Mouse (Mus musculus): ENCODE results near the gene Guk1.

Gene Guk1

GRCm38 (mm10) chr11:59210020-59210419, 18.0 kb upstream of the Guk1 start:
- DNase-seq (ENCODE audit: low read depth) = no peak

- DNase-seq (ENCODE audit: low read depth) = no peak
These were observed 17.6 kb upstream of the Guk1 start for GRCm38 (mm10) chr11:59209580-59209979.

- DNase-seq (ENCODE audit: low read depth) = peak; percentile 81
These were observed 17.0 kb upstream of the Guk1 start for GRCm38 (mm10) chr11:59209003-59209441.

- DNase-seq (ENCODE audit: low read depth) = peak; percentile 98
These were observed 16.3 kb upstream of the Guk1 start, which contains the start of gene 2310033P09Rik for GRCm38 (mm10) chr11:59208153-59208831. 2310033P09Rik (plus strand) TSS chr11:59208321.

GRCm38 (mm10) chr11:59202081-59202995, 10.3 kb upstream of the Guk1 start, which contains the start of gene Mrpl55:
Mrpl55 (plus strand) TSS chr11:59202486.
- peak; percentile 97 for DNase-seq (ENCODE audit: low read depth)

- no peak for DNase-seq (ENCODE audit: low read depth)
These were observed 9.4 kb upstream of the Guk1 start for GRCm38 (mm10) chr11:59201216-59202002.

GRCm38 (mm10) chr11:59196230-59196629, 4.2 kb upstream of the Guk1 start:
- no peak for DNase-seq (ENCODE audit: low read depth)

- peak; percentile 95 for DNase-seq (ENCODE audit: low read depth)
These were observed 567 bp downstream of the Guk1 start for GRCm38 (mm10) chr11:59191231-59192058.

- DNase-seq (ENCODE audit: low read depth) = no peak
These were observed 4.3 kb downstream of the Guk1 start for GRCm38 (mm10) chr11:59187706-59188105.

- no peak for DNase-seq (ENCODE audit: low read depth)
These were observed 6.5 kb downstream of the Guk1 start for GRCm38 (mm10) chr11:59185490-59185889.

- DNase-seq (ENCODE audit: low read depth) = peak; percentile 55
These were observed 8.2 kb downstream of the Guk1 start for GRCm38 (mm10) chr11:59183821-59184220.

- DNase-seq (ENCODE audit: low read depth) = no peak
These were observed 9.1 kb downstream of the Guk1 start, which contains the start of gene Gjc2 for GRCm38 (mm10) chr11:59182864-59183331. Gjc2 (minus strand) TSS chr11:59183213.

GRCm38 (mm10) chr11:59176921-59177320, 15.1 kb downstream of the Guk1 start:
- DNase-seq (ENCODE audit: low read depth) = no peak

GRCm38 (mm10) chr11:59176475-59176874, 15.5 kb downstream of the Guk1 start:
- DNase-seq (ENCODE audit: low read depth) = no peak

- no peak for DNase-seq (ENCODE audit: low read depth)
These were observed 17.7 kb downstream of the Guk1 start for GRCm38 (mm10) chr11:59174189-59174838.

GRCm38 (mm10) chr11:59170549-59170948, 21.5 kb downstream of the Guk1 start:
- DNase-seq (ENCODE audit: low read depth) = no peak

- no peak for DNase-seq (ENCODE audit: low read depth)
These were observed 22.2 kb downstream of the Guk1 start for GRCm38 (mm10) chr11:59169807-59170206.

- DNase-seq (ENCODE audit: low read depth) = no peak
These were observed 26.3 kb downstream of the Guk1 start for GRCm38 (mm10) chr11:59165616-59166241.

GRCm38 (mm10) chr11:59164384-59164783, 27.6 kb downstream of the Guk1 start:
- DNase-seq (ENCODE audit: low read depth) = peak; percentile 18
